Mouse (Mus musculus) embryonic facial prominence, embryonic 10.5 days (tissue): ENCODE measurements around the gene Rbm20. TPM values are rescaled to one million over a fixed set of nuclear protein-coding genes. Genes with fewer than 3 reads are reported as not detected.
"Not testable (repeated sequence)": the region's sequence is repeated elsewhere in the genome, so short reads cannot be mapped to it uniquely, and the experiment has no call there.

Experiments
- DNase-seq: peaks from one replicate; pipeline ENCODE4 v3.0.0-alpha.2; 2017; ENCODE audit warnings: low spot score
- H3K27ac ChIP-seq: fragments of 300-500 bp; sonication (generic); replicated peaks from 2 replicates; pipeline ENCODE4 v1.5.1; 2016; ENCODE audit warnings: mild to moderate bottlenecking
- H3K27me3 ChIP-seq: fragments of 300-500 bp; sonication (generic); replicated peaks from 2 replicates; pipeline ENCODE4 v1.6.1; 2016; ENCODE audit warnings: low read depth, mild to moderate bottlenecking; ENCODE audit not compliant: poor library complexity, severe bottlenecking
- H3K36me3 ChIP-seq: fragments of 300-500 bp; sonication (generic); replicated peaks from 2 replicates; pipeline ENCODE4 v1.6.1; 2016; ENCODE audit warnings: mild to moderate bottlenecking, moderate library complexity
- H3K4me1 ChIP-seq: fragments of 300-500 bp; sonication (generic); 2 replicates; pipeline ENCODE4 v1.6.1; 2016
- H3K4me3 ChIP-seq: fragments of 300-500 bp; sonication (generic); 2 replicates; pipeline ENCODE4 v1.5.1; 2016; ENCODE audit warnings: mild to moderate bottlenecking, moderate library complexity
- H3K9me3 ChIP-seq: fragments of 300-500 bp; sonication (generic); 2 replicates; pipeline ENCODE4 v1.6.1; 2016; ENCODE audit warnings: mild to moderate bottlenecking
- WGBS: fragments of 180-500 bp; shearing (Covaris S2); methylation state at CpG from one replicate; pipeline ENCODE4 v1.1.7; 2016; 5-methylcytosine and 5-hydroxymethylcytosine counted together
- polyA plus RNA-seq: library from polyadenylated mRNA; unstranded; fragments of >200 nt; fragmentation: Nextera tagmentation; extraction: Ambion mirVana; gene quantifications from 2 replicates; pipeline ENCODE4 v1.2.1, GENCODE M21; 2016

Rbm20 gene
- polyA plus RNA-seq, 1 experiment from 2014 or later = 1.2 TPM

- Histone ChIP-seq H3K36me3 (no peaks in the 10 kb centered on the region), H3K4me3 (no peak overlapping the region), H3K9me3 (no peaks in the 10 kb centered on the region), H3K27ac (no peak overlapping the region), H3K27me3 (no peaks in the 10 kb centered on the region), H3K4me1 (peaks cover 33% of the 10 kb centered on the region)
- no peak for DNase-seq
- 83% methylated on average over 3 of the region's 3 CpGs for WGBS
These were observed 128.0 kb downstream of the Rbm20 start for GRCm38 (mm10) chr19:53805063-53805462.

GRCm38 (mm10) chr19:53806126-53806525 lies 129.0 kb downstream of the Rbm20 start:
- H3K27ac ChIP-seq = peak overlapping the region; percentile 12
- no peaks in the 10 kb centered on the region for H3K9me3 ChIP-seq
- 52% methylated on average over 7 of the region's 7 CpGs for WGBS
- H3K36me3 ChIP-seq = no peaks in the 10 kb centered on the region
- no peak overlapping the region for H3K4me3 ChIP-seq
- peaks cover 32% of the 10 kb centered on the region for H3K4me1 ChIP-seq
- H3K27me3 ChIP-seq = no peaks in the 10 kb centered on the region
- no peak for DNase-seq

GRCm38 (mm10) chr19:53806526-53807275 lies 129.6 kb downstream of the Rbm20 start:
- H3K4me3 ChIP-seq, DNase-seq, H3K9me3 ChIP-seq, H3K27me3 ChIP-seq, H3K36me3 ChIP-seq: not testable (repeated sequence)
- H3K27ac ChIP-seq = 0 out of 2 replicates have a peak overlapping the region, but pooled peaks have one; percentile 12
- peaks cover 30% of the 10 kb centered on the region for H3K4me1 ChIP-seq
- WGBS = 76% methylated on average over 6 of the region's 6 CpGs

GRCm38 (mm10) chr19:53807276-53807801 lies 130.2 kb downstream of the Rbm20 start:
- Histone ChIP-seq H3K4me3 (no peak overlapping the region), H3K27me3 (no peaks in the 10 kb centered on the region), H3K27ac (no peak overlapping the region), H3K36me3 (no peaks in the 10 kb centered on the region), H3K9me3 (no peaks in the 10 kb centered on the region), H3K4me1 (peaks cover 28% of the 10 kb centered on the region)
- WGBS = 88% methylated on average over 5 of the region's 5 CpGs
- no peak for DNase-seq

- Histone ChIP-seq H3K27me3 (no peaks in the 10 kb centered on the region), H3K4me1 (peaks cover 28% of the 10 kb centered on the region), H3K9me3 (no peaks in the 10 kb centered on the region), H3K4me3 (no peak overlapping the region), H3K27ac (no peak overlapping the region), H3K36me3 (no peaks in the 10 kb centered on the region)
- DNase-seq = no peak
- 75% methylated on average over 15 of the region's 15 CpGs for WGBS
These were observed 131.1 kb downstream of the Rbm20 start for GRCm38 (mm10) chr19:53808041-53808777.

- no peaks in the 10 kb centered on the region for H3K36me3 ChIP-seq
- WGBS = 72% methylated on average over 7 of the region's 7 CpGs
- H3K4me1 ChIP-seq = peaks cover 28% of the 10 kb centered on the region
- H3K27ac ChIP-seq = no peak overlapping the region
- no peak for DNase-seq
- no peaks in the 10 kb centered on the region for H3K9me3 ChIP-seq
- no peak overlapping the region for H3K4me3 ChIP-seq
- H3K27me3 ChIP-seq = no peaks in the 10 kb centered on the region
These were observed 132.2 kb downstream of the Rbm20 start for GRCm38 (mm10) chr19:53809185-53809861.

GRCm38 (mm10) chr19:53810024-53810423 lies 132.9 kb downstream of the Rbm20 start:
- H3K4me1 ChIP-seq = peaks cover 28% of the 10 kb centered on the region
- whole genome bisulfite sequencing = 70% methylated on average over 7 of the region's 7 CpGs
- no peaks in the 10 kb centered on the region for H3K27me3 ChIP-seq
- H3K27ac ChIP-seq = no peak overlapping the region
- H3K9me3 ChIP-seq = no peaks in the 10 kb centered on the region
- DNase-seq = no peak
- no peaks in the 10 kb centered on the region for H3K36me3 ChIP-seq
- no peak overlapping the region for H3K4me3 ChIP-seq

- no peaks in the 10 kb centered on the region for H3K27me3 ChIP-seq
- H3K36me3 ChIP-seq = no peaks in the 10 kb centered on the region
- H3K4me1 ChIP-seq = peaks cover 31% of the 10 kb centered on the region
- H3K9me3 ChIP-seq = no peaks in the 10 kb centered on the region
- H3K27ac ChIP-seq = no peak overlapping the region
- H3K4me3 ChIP-seq = no peak overlapping the region
- DNase-seq = no peak
- 85% methylated on average over 3 of the region's 3 CpGs for WGBS
These were observed 133.5 kb downstream of the Rbm20 start for GRCm38 (mm10) chr19:53810584-53810983.

GRCm38 (mm10) chr19:53813576-53813975 lies 136.5 kb downstream of the Rbm20 start:
- no peak for DNase-seq
- peaks cover 22% of the 10 kb centered on the region for H3K4me1 ChIP-seq
- no peaks in the 10 kb centered on the region for H3K36me3 ChIP-seq
- WGBS = 94% methylated on average over 5 of the region's 5 CpGs
- no peaks in the 10 kb centered on the region for H3K9me3 ChIP-seq
- no peak overlapping the region for H3K4me3 ChIP-seq
- H3K27me3 ChIP-seq = no peaks in the 10 kb centered on the region
- no peak overlapping the region for H3K27ac ChIP-seq

- Histone ChIP-seq H3K27me3 (no peaks in the 10 kb centered on the region), H3K36me3 (no peaks in the 10 kb centered on the region), H3K27ac (no peak overlapping the region), H3K9me3 (no peaks in the 10 kb centered on the region), H3K4me3 (no peak overlapping the region), H3K4me1 (peaks cover 11% of the 10 kb centered on the region)
- DNase-seq = no peak
- 72% methylated on average over 4 of the region's 4 CpGs for WGBS
These were observed 138.6 kb downstream of the Rbm20 start for GRCm38 (mm10) chr19:53815714-53816113.

- 82% methylated on average over 11 of the region's 11 CpGs for WGBS
- DNase-seq = no peak
These were observed 139.1 kb downstream of the Rbm20 start for GRCm38 (mm10) chr19:53816242-53816641.

GRCm38 (mm10) chr19:53819299-53819698 lies 142.2 kb downstream of the Rbm20 start:
- H3K4me3 ChIP-seq = no peak overlapping the region
- DNase-seq = no peak
- no peaks in the 10 kb centered on the region for H3K27me3 ChIP-seq
- 73% methylated on average over 6 of the region's 6 CpGs for WGBS
- no peaks in the 10 kb centered on the region for H3K36me3 ChIP-seq
- H3K9me3 ChIP-seq = no peaks in the 10 kb centered on the region
- H3K27ac ChIP-seq = no peak overlapping the region
- H3K4me1 ChIP-seq = peaks cover 35% of the 10 kb centered on the region

More at GRCm38 (mm10) chr19:53816242-53816641, 139.1 kb downstream of the Rbm20 start:
- Histone ChIP-seq H3K4me1 (peaks cover 17% of the 10 kb centered on the region), H3K9me3 (no peaks in the 10 kb centered on the region), H3K27me3 (no peaks in the 10 kb centered on the region), H3K27ac (no peak overlapping the region), H3K36me3 (no peaks in the 10 kb centered on the region), H3K4me3 (no peak overlapping the region)
